Mouse (Mus musculus): ENCODE measurements around the gene Syne1.

DNA sequence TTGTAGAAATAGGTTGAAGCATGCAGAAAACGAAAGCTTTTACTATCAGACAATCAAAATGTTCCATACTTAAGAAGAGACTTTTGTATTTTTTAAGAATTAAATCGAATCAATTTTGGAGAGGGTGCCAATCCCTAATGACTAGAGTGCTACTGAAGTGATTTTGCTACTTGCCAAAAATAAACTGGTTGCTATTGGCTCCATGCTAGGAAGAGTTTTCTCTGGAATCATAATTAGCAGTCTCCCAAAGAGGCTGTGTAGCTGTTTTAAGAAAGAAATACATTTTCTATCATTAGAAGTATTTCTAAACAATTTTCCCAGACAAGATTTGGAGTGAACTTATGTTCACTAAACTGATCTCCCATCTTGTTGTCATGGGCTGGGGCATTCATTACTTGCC, 43.8 kb downstream of the Syne1 start:
- TF ChIP-seq CTCF (IDR thresholded peaks at IDR 0.05; ENCODE audit: low read depth) (no peak), EP300 (optimal IDR thresholded peaks at IDR 0.05) (no peak)
